Mouse (Mus musculus): ENCODE measurements around the gene Ipo5. TPM values are rescaled to one million over a fixed set of nuclear protein-coding genes. Genes with fewer than 3 reads are reported as not detected.
A peak's percentile ranks its signal among the peaks of the same experiment; 100 is the strongest.

The Ipo5 gene
- polyA plus RNA-seq, 1 experiment from 2014 or later: 103 TPM

- H3K4me2 ChIP-seq: no peak overlapping the region
- peaks cover 95% of the 10 kb centered on the region for H3K36me3 ChIP-seq
Observed at GRCm38 (mm10) chr14:120924044-120924443, 13.0 kb downstream of the Ipo5 start.

DNA sequence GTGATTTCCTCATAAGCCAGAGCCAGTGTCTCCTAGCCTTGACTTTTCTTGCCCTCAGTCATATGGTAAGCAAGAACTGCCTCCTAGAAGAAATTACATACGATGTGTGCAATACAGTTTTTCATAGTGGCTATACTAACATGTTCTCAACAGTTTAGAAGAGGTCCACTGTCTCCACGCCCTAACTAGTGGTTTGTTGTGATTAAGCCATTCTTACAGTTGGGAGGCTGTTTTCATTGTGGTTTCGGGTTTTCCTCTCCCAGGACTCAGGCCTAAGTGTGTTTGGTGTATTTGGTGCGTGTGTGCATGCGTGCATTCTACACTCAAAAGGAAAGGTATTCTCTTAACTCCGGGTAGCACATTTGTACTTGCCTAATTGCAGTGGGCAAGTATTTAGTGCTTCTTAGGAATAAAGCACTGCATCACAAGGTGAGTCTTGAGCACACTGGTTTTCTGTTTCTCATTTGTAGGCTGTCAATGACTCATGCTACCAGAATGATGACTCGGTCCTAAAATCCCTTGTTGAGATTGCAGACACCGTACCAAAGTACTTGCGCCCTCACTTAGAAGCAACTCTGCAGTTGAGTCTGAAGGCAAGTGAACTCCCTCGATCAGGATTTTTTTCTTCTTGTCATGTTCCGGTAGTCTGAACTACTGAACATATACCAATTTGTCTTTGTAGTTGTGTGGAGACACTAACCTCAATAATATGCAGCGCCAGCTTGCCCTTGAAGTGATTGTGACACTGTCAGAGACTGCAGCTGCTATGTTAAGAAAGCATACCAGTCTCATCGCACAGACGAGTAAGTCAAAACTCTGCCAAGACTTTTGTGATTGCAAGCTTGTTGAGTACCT lies 14.9 kb downstream of the Ipo5 start:
- Histone ChIP-seq H3K4me1 (replicated peaks) (no peaks in the 10 kb centered on the region), H3K4me3 (replicated peaks) (no peak overlapping the region), H3K36me3 (peaks cover 95% of the 10 kb centered on the region)

More at GRCm38 (mm10) chr14:120924044-120924443, 13.0 kb downstream of the Ipo5 start:
- Histone ChIP-seq H3K9me3 (no peaks in the 10 kb centered on the region), H3K27me3 (no peaks in the 10 kb centered on the region), H3K4me1 (replicated peaks) (no peaks in the 10 kb centered on the region), H3K4me3 (replicated peaks) (no peak overlapping the region), H3K27ac (0 out of 2 replicates have a peak overlapping the region, but pooled peaks have one; percentile 12), H3K9ac (replicated peaks) (no peak overlapping the region)
- 47% methylated on average over 4 of the region's 4 CpGs for WGBS
- ATAC-seq (ENCODE audit: insufficient number of reproducible peaks, insufficient read depth, low FRiP score, low TSS enrichment, low read depth): no peak

DNA sequence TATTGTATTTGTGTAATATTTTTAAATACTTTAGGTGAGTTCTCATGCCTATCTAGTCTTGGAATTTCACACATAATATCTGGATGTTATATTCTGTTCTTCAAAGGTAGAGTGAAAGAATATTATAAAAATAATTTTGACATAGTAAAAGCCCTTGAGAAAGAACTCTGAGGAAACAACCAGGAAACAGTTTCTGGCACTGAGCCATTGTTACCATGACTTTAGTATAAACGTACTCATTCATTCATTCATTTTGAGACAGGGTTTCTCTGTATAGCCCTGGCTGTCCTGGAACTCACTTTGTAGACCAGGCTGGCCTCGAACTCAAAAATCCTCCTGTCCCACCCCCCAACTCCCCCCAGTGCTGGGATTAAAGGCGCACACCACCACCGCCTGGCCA lies 20.2 kb downstream of the Ipo5 start:
- no peak overlapping the region for H3K9ac ChIP-seq (replicated peaks)
- H3K4me1 ChIP-seq (replicated peaks): no peaks in the 10 kb centered on the region
- no peak overlapping the region for H3K4me2 ChIP-seq
- H3K27me3 ChIP-seq: no peaks in the 10 kb centered on the region
- H3K4me3 ChIP-seq (replicated peaks): no peak overlapping the region
- no peaks in the 10 kb centered on the region for H3K9me3 ChIP-seq
- WGBS: 88% methylated on average over 4 of the region's 4 CpGs
- ATAC-seq (ENCODE audit: insufficient number of reproducible peaks, insufficient read depth, low FRiP score, low TSS enrichment, low read depth): no peak
- no peak overlapping the region for H3K27ac ChIP-seq
- peaks cover 92% of the 10 kb centered on the region for H3K36me3 ChIP-seq

More for the DNA sequence above, 14.9 kb downstream of the Ipo5 start:
- Histone ChIP-seq H3K9me3 (no peaks in the 10 kb centered on the region), H3K27me3 (no peaks in the 10 kb centered on the region), H3K27ac (no peak overlapping the region), H3K4me2 (no peak overlapping the region), H3K9ac (replicated peaks) (no peak overlapping the region)
- no peak for ATAC-seq (ENCODE audit: insufficient number of reproducible peaks, insufficient read depth, low FRiP score, low TSS enrichment, low read depth)
- WGBS: 93% methylated on average over 14 of the region's 14 CpGs

- Histone ChIP-seq H3K4me1 (replicated peaks) (no peaks in the 10 kb centered on the region), H3K9ac (replicated peaks) (no peak overlapping the region), H3K4me3 (replicated peaks) (no peak overlapping the region), H3K36me3 (peaks cover 94% of the 10 kb centered on the region), H3K27ac (no peak overlapping the region), H3K9me3 (no peaks in the 10 kb centered on the region), H3K27me3 (no peaks in the 10 kb centered on the region), H3K4me2 (no peak overlapping the region)
- WGBS: 93% methylated on average over 8 of the region's 8 CpGs
- ATAC-seq (ENCODE audit: insufficient number of reproducible peaks, insufficient read depth, low FRiP score, low TSS enrichment, low read depth): no peak
Observed at GRCm38 (mm10) chr14:120933624-120934023, 22.6 kb downstream of the Ipo5 start.

GRCm38 (mm10) chr14:120937102-120937501 lies 26.1 kb downstream of the Ipo5 start:
- Histone ChIP-seq H3K4me3 (replicated peaks) (no peak overlapping the region), H3K36me3 (peaks cover 97% of the 10 kb centered on the region)

GRCm38 (mm10) chr14:120942803-120943202 lies 31.8 kb downstream of the Ipo5 start:
- no peak overlapping the region for H3K27ac ChIP-seq
- H3K9ac ChIP-seq (replicated peaks): no peak overlapping the region
- H3K36me3 ChIP-seq: peaks cover 97% of the 10 kb centered on the region
- no peak for ATAC-seq (ENCODE audit: insufficient number of reproducible peaks, insufficient read depth, low FRiP score, low TSS enrichment, low read depth)
- 86% methylated on average over 9 of the region's 9 CpGs for WGBS
- H3K4me2 ChIP-seq: no peak overlapping the region
- H3K4me1 ChIP-seq (replicated peaks): no peaks in the 10 kb centered on the region
- no peaks in the 10 kb centered on the region for H3K27me3 ChIP-seq
- no peak overlapping the region for H3K4me3 ChIP-seq (replicated peaks)
- no peaks in the 10 kb centered on the region for H3K9me3 ChIP-seq

More at GRCm38 (mm10) chr14:120937102-120937501, 26.1 kb downstream of the Ipo5 start:
- H3K27me3 ChIP-seq: no peaks in the 10 kb centered on the region
- 85% methylated on average over 1 of the region's 1 CpGs for WGBS
- no peak overlapping the region for H3K4me2 ChIP-seq
- no peaks in the 10 kb centered on the region for H3K9me3 ChIP-seq
- no peak for ATAC-seq (ENCODE audit: insufficient number of reproducible peaks, insufficient read depth, low FRiP score, low TSS enrichment, low read depth)
- no peak overlapping the region for H3K9ac ChIP-seq (replicated peaks)
- H3K4me1 ChIP-seq (replicated peaks): no peaks in the 10 kb centered on the region
- H3K27ac ChIP-seq: no peak overlapping the region

DNA sequence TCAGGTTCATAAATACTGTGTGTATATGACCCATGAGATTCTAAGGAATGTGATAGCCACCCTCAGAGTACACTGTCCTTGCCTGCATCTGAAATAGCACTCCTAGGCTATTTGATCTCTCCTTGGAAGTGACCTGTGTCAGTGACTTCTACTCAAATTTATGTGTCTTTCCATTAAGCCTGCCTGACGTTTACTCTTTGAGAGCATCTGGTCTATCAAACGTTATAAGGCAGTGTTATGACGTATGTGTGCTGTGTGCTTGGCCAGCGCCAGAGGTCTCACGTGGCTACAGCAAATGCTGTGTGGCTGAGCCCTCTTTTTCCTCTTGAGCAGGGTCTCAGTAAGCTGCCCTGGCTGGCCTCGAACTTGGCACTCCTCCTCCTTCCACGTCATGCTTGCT lies 34.1 kb downstream of the Ipo5 start:
- H3K36me3 ChIP-seq: peaks cover 95% of the 10 kb centered on the region
- 0 out of 2 replicates have a peak overlapping the region, but pooled peaks have one; percentile 23 for H3K27ac ChIP-seq
- WGBS: 70% methylated on average over 7 of the region's 7 CpGs

GRCm38 (mm10) chr14:120947104-120947503 lies 36.1 kb downstream of the Ipo5 start:
- 78% methylated on average over 8 of the region's 8 CpGs for WGBS
- no peaks in the 10 kb centered on the region for H3K9me3 ChIP-seq
- no peak overlapping the region for H3K4me2 ChIP-seq
- H3K27ac ChIP-seq: peak overlapping the region; percentile 23; the same call in 1 of the 2 replicates
- ATAC-seq (ENCODE audit: insufficient number of reproducible peaks, insufficient read depth, low FRiP score, low TSS enrichment, low read depth): no peak
- H3K9ac ChIP-seq (replicated peaks): no peak overlapping the region
- H3K4me3 ChIP-seq (replicated peaks): no peak overlapping the region
- H3K4me1 ChIP-seq (replicated peaks): no peaks in the 10 kb centered on the region
- H3K27me3 ChIP-seq: no peaks in the 10 kb centered on the region
- H3K36me3 ChIP-seq: peaks cover 76% of the 10 kb centered on the region

More for the DNA sequence above, 34.1 kb downstream of the Ipo5 start:
- H3K9me3 ChIP-seq: no peaks in the 10 kb centered on the region
- H3K4me3 ChIP-seq (replicated peaks): no peak overlapping the region
- H3K9ac ChIP-seq (replicated peaks): no peak overlapping the region
- no peaks in the 10 kb centered on the region for H3K4me1 ChIP-seq (replicated peaks)
- ATAC-seq (ENCODE audit: insufficient number of reproducible peaks, insufficient read depth, low FRiP score, low TSS enrichment, low read depth): no peak
- H3K27me3 ChIP-seq: no peaks in the 10 kb centered on the region
- no peak overlapping the region for H3K4me2 ChIP-seq

GRCm38 (mm10) chr14:120949002-120949401 lies 38.0 kb downstream of the Ipo5 start:
- no peak overlapping the region for H3K27ac ChIP-seq
- 93% methylated on average over 5 of the region's 5 CpGs for WGBS
- H3K4me3 ChIP-seq (replicated peaks): no peak overlapping the region
- no peak overlapping the region for H3K4me2 ChIP-seq
- no peak for ATAC-seq (ENCODE audit: insufficient number of reproducible peaks, insufficient read depth, low FRiP score, low TSS enrichment, low read depth)
- no peaks in the 10 kb centered on the region for H3K4me1 ChIP-seq (replicated peaks)
- no peaks in the 10 kb centered on the region for H3K9me3 ChIP-seq
- no peaks in the 10 kb centered on the region for H3K27me3 ChIP-seq
- peaks cover 57% of the 10 kb centered on the region for H3K36me3 ChIP-seq
- no peak overlapping the region for H3K9ac ChIP-seq (replicated peaks)

DNA sequence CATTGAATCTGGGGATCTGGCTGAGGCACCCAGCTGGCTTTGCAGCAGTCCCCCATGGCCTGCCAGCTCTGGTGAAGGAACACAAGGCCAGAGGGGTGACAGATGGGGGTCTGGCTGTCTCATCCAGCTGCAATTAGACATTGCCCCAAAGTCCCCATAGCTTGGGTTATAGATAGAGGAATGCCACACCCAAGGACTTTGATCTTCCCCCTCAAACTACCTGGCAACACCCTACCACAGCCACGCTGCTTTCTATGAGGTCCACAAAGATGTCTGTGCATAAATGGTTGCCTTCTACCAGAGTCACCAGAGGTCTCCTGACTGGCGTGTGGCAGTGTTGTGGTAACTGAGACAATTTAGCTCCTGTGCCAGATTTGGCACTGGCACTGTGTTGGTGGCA lies 39.0 kb downstream of the Ipo5 start:
- H3K4me3 ChIP-seq (replicated peaks): no peak overlapping the region
- H3K4me1 ChIP-seq (replicated peaks): no peaks in the 10 kb centered on the region
- no peak for ATAC-seq (ENCODE audit: insufficient number of reproducible peaks, insufficient read depth, low FRiP score, low TSS enrichment, low read depth)
- peaks cover 46% of the 10 kb centered on the region for H3K36me3 ChIP-seq
- 92% methylated on average over 2 of the region's 2 CpGs for WGBS
- H3K27me3 ChIP-seq: no peaks in the 10 kb centered on the region
- no peak overlapping the region for H3K9ac ChIP-seq (replicated peaks)
- H3K4me2 ChIP-seq: no peak overlapping the region
- no peaks in the 10 kb centered on the region for H3K9me3 ChIP-seq
- H3K27ac ChIP-seq: no peak overlapping the region

GRCm38 (mm10) chr14:120952434-120952833 lies 41.4 kb downstream of the Ipo5 start:
- no peak for ATAC-seq (ENCODE audit: insufficient number of reproducible peaks, insufficient read depth, low FRiP score, low TSS enrichment, low read depth)
- 52% methylated on average over 2 of the region's 2 CpGs for WGBS

More at GRCm38 (mm10) chr14:120952434-120952833, 41.4 kb downstream of the Ipo5 start:
- H3K9me3 ChIP-seq: no peaks in the 10 kb centered on the region
- H3K27ac ChIP-seq: no peak overlapping the region
- H3K4me2 ChIP-seq: no peak overlapping the region
- no peaks in the 10 kb centered on the region for H3K27me3 ChIP-seq
- H3K4me3 ChIP-seq (replicated peaks): no peak overlapping the region
- no peaks in the 10 kb centered on the region for H3K4me1 ChIP-seq (replicated peaks)
- H3K9ac ChIP-seq (replicated peaks): no peak overlapping the region
- H3K36me3 ChIP-seq: peaks cover 22% of the 10 kb centered on the region

All from limb, embryonic 12.5 days (tissue).